Mouse (Mus musculus): ENCODE data around the gene Grik4.

GRCm38 (mm10) chr9:42508235-42508634 is 436.1 kb downstream of the Grik4 start:
- TF ChIP-seq CHD2 (IDR thresholded peaks at IDR 0.05; ENCODE audit: low read depth, low read length) (no peak), ZNF384 (IDR thresholded peaks at IDR 0.05; ENCODE audit: low read depth, low read length) (no peak)
